Mouse (Mus musculus): ENCODE data around the gene Fads6.
A peak's percentile ranks its signal among the peaks of the same experiment; 100 is the strongest.

The Fads6 gene

GRCm38 (mm10) chr11:115297214-115297826 lies at the start of gene Fads6:
Gene Fads6 (minus strand): TSS chr11:115297663.
- peak; percentile 49 for DNase-seq (ENCODE audit: extremely low spot score, low spot score)

GRCm38 (mm10) chr11:115345515-115345914 lies 48.1 kb upstream of the Fads6 start:
- DNase-seq (ENCODE audit: extremely low spot score, low spot score): no peak

- no peak for DNase-seq (ENCODE audit: extremely low spot score, low spot score)
Observed at GRCm38 (mm10) chr11:115344967-115345366, 47.5 kb upstream of the Fads6 start.

- DNase-seq (ENCODE audit: extremely low spot score, low spot score): no peak
Observed at GRCm38 (mm10) chr11:115341866-115342265, 44.4 kb upstream of the Fads6 start.

GRCm38 (mm10) chr11:115341246-115341645 lies 43.8 kb upstream of the Fads6 start:
- DNase-seq (ENCODE audit: extremely low spot score, low spot score): no peak

- no peak for DNase-seq (ENCODE audit: extremely low spot score, low spot score)
Observed at GRCm38 (mm10) chr11:115337826-115338225, 40.4 kb upstream of the Fads6 start.

GRCm38 (mm10) chr11:115337350-115337749 lies 39.9 kb upstream of the Fads6 start:
- no peak for DNase-seq (ENCODE audit: extremely low spot score, low spot score)

GRCm38 (mm10) chr11:115336115-115336514 lies 38.7 kb upstream of the Fads6 start:
- DNase-seq (ENCODE audit: extremely low spot score, low spot score): no peak

- DNase-seq (ENCODE audit: extremely low spot score, low spot score): no peak
Observed at GRCm38 (mm10) chr11:115335223-115335622, 37.8 kb upstream of the Fads6 start.

GRCm38 (mm10) chr11:115334531-115334930 lies 37.1 kb upstream of the Fads6 start, which contains the start of gene Otop3:
Gene Otop3 (plus strand): TSS chr11:115334731.
- DNase-seq (ENCODE audit: extremely low spot score, low spot score): no peak

GRCm38 (mm10) chr11:115329339-115329738 lies 31.9 kb upstream of the Fads6 start:
- DNase-seq (ENCODE audit: extremely low spot score, low spot score): no peak

GRCm38 (mm10) chr11:115326730-115327129 lies 29.3 kb upstream of the Fads6 start:
- DNase-seq (ENCODE audit: extremely low spot score, low spot score): no peak

GRCm38 (mm10) chr11:115323354-115323753 lies 25.9 kb upstream of the Fads6 start:
- DNase-seq (ENCODE audit: extremely low spot score, low spot score): no peak

GRCm38 (mm10) chr11:115321906-115322693 lies 24.6 kb upstream of the Fads6 start, which contains the start of gene Ush1g:
Gene Ush1g (minus strand): TSS chr11:115322041.
- peak; percentile 92 for DNase-seq (ENCODE audit: extremely low spot score, low spot score)

GRCm38 (mm10) chr11:115319704-115320383 lies 22.4 kb upstream of the Fads6 start:
- DNase-seq (ENCODE audit: extremely low spot score, low spot score): no peak

- DNase-seq (ENCODE audit: extremely low spot score, low spot score): peak; percentile 40
Observed at GRCm38 (mm10) chr11:115318245-115319027, 21.0 kb upstream of the Fads6 start.

GRCm38 (mm10) chr11:115317204-115317603 lies 19.7 kb upstream of the Fads6 start:
- no peak for DNase-seq (ENCODE audit: extremely low spot score, low spot score)

- DNase-seq (ENCODE audit: extremely low spot score, low spot score): no peak
Observed at GRCm38 (mm10) chr11:115314249-115314648, 16.8 kb upstream of the Fads6 start.

- DNase-seq (ENCODE audit: extremely low spot score, low spot score): no peak
Observed at GRCm38 (mm10) chr11:115308781-115309180, 11.3 kb upstream of the Fads6 start.

GRCm38 (mm10) chr11:115306863-115307262 lies 9.4 kb upstream of the Fads6 start, which contains the start of gene Otop2:
Gene Otop2 (plus strand): TSS chr11:115307163.
- DNase-seq (ENCODE audit: extremely low spot score, low spot score): no peak

- DNase-seq (ENCODE audit: extremely low spot score, low spot score): no peak
Observed at GRCm38 (mm10) chr11:115303167-115303566, 5.7 kb upstream of the Fads6 start.

Data from neural tube, embryonic 10.5 days (tissue).